Mouse (Mus musculus): Measurements from ENCODE around the gene Gnb4.

- TF ChIP-seq EP300 (IDR thresholded peaks at IDR 0.05; ENCODE audit: low read length) (no peak), CTCF (conservative IDR thresholded peaks at IDR 0.05 in 1 of 2, IDR thresholded peaks at IDR 0.05 in 1 of 2; ENCODE audit: low read depth in 2 of 2, low read length in 2 of 2) (no peak), MYC (IDR thresholded peaks at IDR 0.05; ENCODE audit: low read depth, low read length) (no peak)
These were observed 78.8 kb downstream of the Gnb4 start for GRCm38 (mm10) chr3:32537556-32537955.

All from CH12.LX (cell line).